Mouse (Mus musculus) stomach, embryonic 15.5 days (tissue): ENCODE results near the gene H2-Ab1. TPM values are rescaled to one million over a fixed set of nuclear protein-coding genes. Genes with fewer than 3 reads are reported as not detected.

Source experiments
- ATAC-seq: fragments of 200-750 bp; cut with Nextera tagmentation; 2 replicates; pipeline ENCODE4 v1.8.0; 2017; ENCODE audit warnings: low read depth, moderate number of reproducible peaks, moderate TSS enrichment; ENCODE audit not compliant: insufficient read depth, low FRiP score
- H3K27ac ChIP-seq: fragments of 300-500 bp; sonication (generic); 2 replicates; pipeline ENCODE4 v1.5.1; 2015; ENCODE audit warnings: mild to moderate bottlenecking, inconsistent platforms
- H3K27me3 ChIP-seq: fragments of 300-500 bp; sonication (generic); replicated peaks from 2 replicates; pipeline ENCODE4 v1.6.1; 2015; ENCODE audit warnings: inconsistent platforms
- H3K36me3 ChIP-seq: fragments of 300-500 bp; sonication (generic); 2 replicates; pipeline ENCODE4 v1.6.1; 2015; ENCODE audit warnings: inconsistent platforms
- H3K4me1 ChIP-seq: fragments of 300-500 bp; sonication (generic); 2 replicates; pipeline ENCODE4 v1.6.1; 2015; ENCODE audit warnings: inconsistent platforms
- H3K4me2 ChIP-seq: fragments of 300-500 bp; sonication (generic); 2 replicates; pipeline ENCODE4 v1.6.1; 2015; ENCODE audit warnings: mild to moderate bottlenecking, inconsistent platforms
- H3K4me3 ChIP-seq: fragments of 300-500 bp; sonication (generic); replicated peaks from 2 replicates; pipeline ENCODE4 v1.5.1; 2015; ENCODE audit warnings: inconsistent platforms
- H3K9ac ChIP-seq: fragments of 300-500 bp; sonication (generic); 2 replicates; pipeline ENCODE4 v1.6.1; 2015; ENCODE audit warnings: inconsistent platforms
- H3K9me3 ChIP-seq: fragments of 300-500 bp; sonication (generic); 2 replicates; pipeline ENCODE4 v1.6.1; 2016; ENCODE audit warnings: inconsistent platforms
- WGBS: fragments of 180-500 bp; shearing (Covaris S2); methylation state at CpG from one replicate; pipeline ENCODE4 v1.1.7; 2015; 5-methylcytosine and 5-hydroxymethylcytosine counted together
- polyA plus RNA-seq: library from polyadenylated mRNA; unstranded; fragments of >200 nt; fragmentation: Nextera tagmentation; extraction: Ambion mirVana; gene quantifications from 2 replicates; pipeline ENCODE4 v1.2.1, GENCODE M21; 2015

Gene H2-Ab1
- polyA plus RNA-seq, 1 experiment from 2014 or later, result 18.1 TPM

DNA sequence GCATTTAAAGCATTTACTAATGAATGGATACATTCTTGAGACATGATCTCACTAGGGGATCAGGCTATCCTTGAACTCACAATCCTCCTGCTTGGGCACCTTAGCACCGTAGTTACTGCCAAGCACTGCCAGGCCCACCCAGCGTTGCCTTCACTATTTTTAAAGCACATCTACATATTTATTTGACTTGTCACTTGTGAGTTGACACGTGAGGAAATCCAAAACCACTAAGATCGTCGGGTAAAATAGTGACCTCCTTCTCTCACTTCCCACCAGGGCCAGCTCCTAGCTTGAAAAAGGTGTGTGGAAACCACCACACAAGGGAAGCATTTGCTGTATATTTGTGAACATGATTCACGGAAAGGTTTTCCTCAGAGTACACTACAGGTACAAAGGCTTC lies 29.5 kb downstream of the H2-Ab1 start:
- Histone ChIP-seq H3K27ac (no peak overlapping the region), H3K9me3 (no peaks in the 10 kb centered on the region), H3K36me3 (no peaks in the 10 kb centered on the region), H3K4me1 (no peaks in the 10 kb centered on the region), H3K4me2 (no peak overlapping the region), H3K4me3 (no peak overlapping the region), H3K27me3 (no peaks in the 10 kb centered on the region), H3K9ac (no peak overlapping the region)
- WGBS, result 57% methylated on average over 6 of the region's 6 CpGs
- no peak for ATAC-seq

DNA sequence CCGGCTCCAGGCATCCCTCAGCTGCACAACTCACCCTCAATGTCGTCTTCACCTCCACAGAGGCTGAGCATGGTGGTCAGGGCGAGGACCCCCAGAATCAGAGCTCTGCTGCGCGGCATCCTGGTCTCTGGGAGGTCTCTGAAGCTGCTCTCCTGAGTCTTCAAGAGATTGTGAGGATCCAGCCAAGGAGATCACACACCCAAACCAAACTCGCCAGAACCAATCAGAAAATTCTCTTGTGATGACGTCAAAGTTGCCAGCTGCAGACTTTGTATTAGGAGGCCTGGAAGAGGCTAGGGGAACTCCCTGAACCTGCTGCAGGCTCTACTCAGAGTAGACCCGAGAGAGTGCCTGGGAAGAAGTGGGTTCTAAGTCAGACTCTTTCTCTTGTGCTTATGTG lies 30.2 kb downstream of the H2-Ab1 start, which contains the start of gene H2-Aa:
Gene H2-Aa, minus strand, starts transcription at position 176 of the 400 bp plus-strand sequence.
- ATAC-seq, result peak; percentile 66; the same call in 1 of the 2 replicates
- no peak within 1 kb of the TSS for H3K27ac ChIP-seq
- H3K9me3 ChIP-seq, result no peaks in the 10 kb centered on the region
- H3K4me3 ChIP-seq, result no peak within 1 kb of the TSS
- no peaks in the 10 kb centered on the region for H3K36me3 ChIP-seq
- no peak within 1 kb of the TSS for H3K9ac ChIP-seq
- no peaks in the 10 kb centered on the region for H3K4me1 ChIP-seq
- H3K27me3 ChIP-seq, result no peaks in the 10 kb centered on the region
- WGBS, result 16% methylated on average over 8 of the region's 8 CpGs
- no peak within 1 kb of the TSS for H3K4me2 ChIP-seq

DNA sequence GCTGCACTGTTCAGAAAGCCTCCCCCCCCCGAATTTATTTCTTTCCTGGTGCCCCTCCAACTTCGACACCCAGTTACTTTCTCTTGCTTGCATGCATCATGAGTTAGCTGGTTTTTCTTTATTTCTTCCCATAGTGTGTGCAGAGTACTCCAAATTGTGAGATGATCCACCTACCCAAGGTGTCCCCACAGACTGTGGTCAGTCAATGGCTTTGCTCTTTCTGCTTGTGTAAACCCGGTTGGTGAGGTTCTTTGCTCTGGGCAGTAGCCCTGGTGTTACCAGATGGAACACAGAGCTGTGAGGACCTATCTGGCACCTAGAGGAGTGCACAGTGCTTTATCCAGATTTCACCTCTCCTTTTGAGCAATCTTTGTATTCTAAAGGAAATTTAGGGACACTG lies 30.6 kb downstream of the H2-Ab1 start:
- Histone ChIP-seq H3K36me3 (no peaks in the 10 kb centered on the region), H3K27me3 (no peaks in the 10 kb centered on the region), H3K27ac (no peak overlapping the region), H3K4me2 (no peak overlapping the region), H3K4me1 (no peaks in the 10 kb centered on the region), H3K9ac (no peak overlapping the region), H3K4me3 (no peak overlapping the region), H3K9me3 (no peaks in the 10 kb centered on the region)
- WGBS, result 70% methylated on average over 3 of the region's 3 CpGs
- no peak for ATAC-seq

GRCm38 (mm10) chr17:34291609-34292008 lies 34.1 kb downstream of the H2-Ab1 start:
- no peaks in the 10 kb centered on the region for H3K36me3 ChIP-seq
- no peaks in the 10 kb centered on the region for H3K27me3 ChIP-seq
- H3K4me2 ChIP-seq, result no peak overlapping the region
- 15% methylated on average over 8 of the region's 8 CpGs for WGBS
- peak; percentile 72; the same call in 1 of the 2 replicates for ATAC-seq
- no peaks in the 10 kb centered on the region for H3K9me3 ChIP-seq
- no peak overlapping the region for H3K4me3 ChIP-seq
- 0 out of 2 replicates have a peak, but pooled peaks cover 2% of the 10 kb centered on the region for H3K4me1 ChIP-seq
- H3K9ac ChIP-seq, result no peak overlapping the region
- no peak overlapping the region for H3K27ac ChIP-seq

DNA sequence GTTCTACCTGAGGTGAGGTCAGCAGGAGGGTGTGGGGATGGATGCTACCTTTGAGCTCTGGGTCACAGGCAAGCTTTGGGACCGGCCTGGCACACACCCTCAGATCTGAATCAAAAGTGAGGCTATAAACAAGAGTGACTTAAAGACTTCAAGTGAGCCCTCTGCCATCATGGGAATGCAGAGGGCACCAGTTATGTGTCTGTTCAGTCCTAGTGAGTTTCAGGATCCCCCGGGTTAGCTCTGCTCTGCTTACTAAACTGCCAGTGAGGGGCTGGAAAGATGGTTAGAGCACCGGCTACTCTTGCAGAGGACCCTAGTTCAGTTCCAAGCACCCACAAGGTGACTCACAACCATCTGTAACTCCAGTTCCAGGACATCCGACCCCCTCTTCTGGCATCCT lies 35.1 kb downstream of the H2-Ab1 start:
- WGBS, result 87% methylated on average over 4 of the region's 4 CpGs
- H3K4me3 ChIP-seq, result no peak overlapping the region
- no peak overlapping the region for H3K9ac ChIP-seq
- no peak for ATAC-seq
- no peak overlapping the region for H3K27ac ChIP-seq
- no peaks in the 10 kb centered on the region for H3K27me3 ChIP-seq
- no peaks in the 10 kb centered on the region for H3K9me3 ChIP-seq
- no peaks in the 10 kb centered on the region for H3K36me3 ChIP-seq
- H3K4me2 ChIP-seq, result no peak overlapping the region
- H3K4me1 ChIP-seq, result 0 out of 2 replicates have a peak, but pooled peaks cover 2% of the 10 kb centered on the region

- 48% methylated on average over 2 of the region's 2 CpGs for WGBS
- no peak overlapping the region for H3K27ac ChIP-seq
- H3K36me3 ChIP-seq, result no peaks in the 10 kb centered on the region
- no peak overlapping the region for H3K4me2 ChIP-seq
- H3K4me1 ChIP-seq, result 0 out of 2 replicates have a peak, but pooled peaks cover 2% of the 10 kb centered on the region
- no peaks in the 10 kb centered on the region; the same call in 1 of the 2 replicates for H3K27me3 ChIP-seq
- no peak for ATAC-seq
- no peak overlapping the region for H3K9ac ChIP-seq
- H3K9me3 ChIP-seq, result no peaks in the 10 kb centered on the region
- no peak overlapping the region for H3K4me3 ChIP-seq
Observed at GRCm38 (mm10) chr17:34293533-34293932, 36.0 kb downstream of the H2-Ab1 start.

GRCm38 (mm10) chr17:34294249-34294648 lies 36.8 kb downstream of the H2-Ab1 start:
- no peaks in the 10 kb centered on the region; the same call in 1 of the 2 replicates for H3K27me3 ChIP-seq
- ATAC-seq, result no peak
- no peak overlapping the region for H3K27ac ChIP-seq
- H3K4me3 ChIP-seq, result no peak overlapping the region
- WGBS, result 74% methylated on average over 4 of the region's 4 CpGs
- H3K4me2 ChIP-seq, result no peak overlapping the region
- H3K9ac ChIP-seq, result no peak overlapping the region
- 0 out of 2 replicates have a peak, but pooled peaks cover 2% of the 10 kb centered on the region for H3K4me1 ChIP-seq
- no peaks in the 10 kb centered on the region for H3K9me3 ChIP-seq
- H3K36me3 ChIP-seq, result no peaks in the 10 kb centered on the region

GRCm38 (mm10) chr17:34295307-34295706 lies 37.8 kb downstream of the H2-Ab1 start:
- Histone ChIP-seq H3K36me3 (no peaks in the 10 kb centered on the region), H3K9me3 (no peaks in the 10 kb centered on the region), H3K4me2 (no peak overlapping the region), H3K27ac (no peak overlapping the region), H3K4me1 (0 out of 2 replicates have a peak, but pooled peaks cover 2% of the 10 kb centered on the region), H3K27me3 (no peaks in the 10 kb centered on the region; the same call in 1 of the 2 replicates), H3K9ac (no peak overlapping the region), H3K4me3 (no peak overlapping the region)
- no peak for ATAC-seq

DNA sequence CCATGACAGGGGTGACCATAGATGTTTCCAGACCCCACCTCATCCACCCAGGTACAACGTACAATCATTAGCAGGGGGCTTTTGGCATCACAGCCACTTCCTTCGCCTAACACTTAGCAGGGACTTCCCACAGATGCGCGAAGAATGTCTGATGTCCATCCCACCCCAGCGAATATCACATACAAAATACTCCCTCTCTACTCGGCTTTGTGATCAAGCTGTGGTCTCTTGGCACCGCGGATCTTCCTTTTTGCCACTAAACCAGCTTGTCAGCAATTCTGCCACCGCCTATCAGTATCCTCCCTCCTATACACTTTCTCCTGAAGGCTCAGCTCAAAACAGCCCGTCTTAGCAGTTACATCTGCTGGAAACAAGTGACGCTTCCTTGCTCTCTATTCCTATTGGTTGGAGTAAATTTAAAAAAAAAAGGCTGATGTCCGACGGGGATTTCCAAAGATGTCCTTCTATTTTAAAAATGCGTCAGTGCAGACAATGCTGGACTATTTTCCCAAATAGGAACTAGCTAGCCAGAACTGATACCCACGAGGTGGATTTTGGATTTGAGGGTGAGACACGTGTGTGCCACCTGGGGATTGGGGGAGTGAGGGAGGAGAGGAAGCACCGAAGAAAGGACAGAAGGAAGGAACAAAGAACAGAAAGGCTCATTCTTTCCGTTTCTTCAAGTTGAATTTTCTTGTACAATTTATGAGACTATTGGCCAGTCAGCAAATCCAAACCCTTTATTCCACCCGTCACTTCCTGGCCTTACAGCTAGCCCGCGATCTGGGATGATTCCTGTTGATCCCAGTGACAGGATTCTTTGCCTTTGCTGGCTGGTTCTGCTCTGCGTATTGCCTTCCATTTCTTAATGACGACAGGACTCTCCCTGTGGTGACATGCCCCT lies 38.7 kb downstream of the H2-Ab1 start:
- peak overlapping the region; percentile 57 for H3K4me2 ChIP-seq
- WGBS, result 24% methylated on average over 23 of the region's 23 CpGs
- H3K9ac ChIP-seq, result no peak overlapping the region
- ATAC-seq, result no peak
- no peaks in the 10 kb centered on the region for H3K9me3 ChIP-seq
- H3K4me1 ChIP-seq, result 0 out of 2 replicates have a peak, but pooled peaks cover 2% of the 10 kb centered on the region
- peak overlapping the region; percentile 25; the same call in 1 of the 2 replicates for H3K4me3 ChIP-seq
- no peaks in the 10 kb centered on the region for H3K36me3 ChIP-seq
- no peak overlapping the region for H3K27ac ChIP-seq
- H3K27me3 ChIP-seq, result no peaks in the 10 kb centered on the region; the same call in 1 of the 2 replicates

DNA sequence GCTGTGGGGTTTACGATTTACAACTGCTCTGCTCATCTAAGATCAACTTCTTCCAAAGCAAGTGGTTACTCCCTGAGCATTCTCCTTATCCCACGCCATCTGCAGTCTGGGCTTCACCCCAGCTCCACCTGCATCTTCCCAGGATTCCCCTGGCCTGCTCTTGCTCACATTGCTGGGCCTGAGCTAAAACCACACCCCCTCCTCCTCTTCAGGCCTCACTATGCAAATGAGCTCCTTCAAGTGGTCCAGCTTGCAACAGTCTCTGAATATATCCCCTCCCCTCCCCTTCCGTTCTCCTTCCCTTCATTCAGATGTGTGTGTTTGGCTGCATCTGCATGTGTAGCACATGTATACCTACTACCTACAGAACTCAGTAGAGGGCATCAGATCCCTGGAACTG lies 41.9 kb downstream of the H2-Ab1 start:
- Histone ChIP-seq H3K9me3 (no peaks in the 10 kb centered on the region), H3K9ac (no peak overlapping the region), H3K4me2 (no peak overlapping the region), H3K4me1 (0 out of 2 replicates have a peak, but pooled peaks cover 2% of the 10 kb centered on the region), H3K4me3 (no peak overlapping the region), H3K27ac (no peak overlapping the region), H3K27me3 (no peaks in the 10 kb centered on the region; the same call in 1 of the 2 replicates), H3K36me3 (no peaks in the 10 kb centered on the region)
- no peak for ATAC-seq
- 71% methylated on average over 3 of the region's 3 CpGs for WGBS

- no peak for ATAC-seq
- H3K36me3 ChIP-seq, result no peaks in the 10 kb centered on the region
- no peak overlapping the region for H3K9ac ChIP-seq
- no peaks in the 10 kb centered on the region for H3K9me3 ChIP-seq
- H3K4me3 ChIP-seq, result no peak overlapping the region
- WGBS, result 79% methylated on average over 8 of the region's 8 CpGs
- no peaks in the 10 kb centered on the region; the same call in 1 of the 2 replicates for H3K27me3 ChIP-seq
- H3K4me1 ChIP-seq, result 0 out of 2 replicates have a peak, but pooled peaks cover 2% of the 10 kb centered on the region
- H3K4me2 ChIP-seq, result no peak overlapping the region
- no peak overlapping the region for H3K27ac ChIP-seq
Observed at GRCm38 (mm10) chr17:34300071-34300470, 42.6 kb downstream of the H2-Ab1 start.
